Mouse (Mus musculus): ENCODE measurements around the gene Tssk3. TPM values are rescaled to one million over a fixed set of nuclear protein-coding genes. Genes with fewer than 3 reads are reported as not detected.
"Not testable (repeated sequence)": the region's sequence is repeated elsewhere in the genome, so short reads cannot be mapped to it uniquely, and the experiment has no call there.

Gene Tssk3
- polyA plus RNA-seq, 1 experiment from 2014 or later, result not detected

GRCm38 (mm10) chr4:129459726-129460125, 31.1 kb downstream of the Tssk3 start:
- 79% methylated on average over 3 of the region's 3 CpGs for whole genome bisulfite sequencing

GRCm38 (mm10) chr4:129457311-129457710, 33.5 kb downstream of the Tssk3 start:
- 75% methylated on average over 2 of the region's 2 CpGs for WGBS

More at GRCm38 (mm10) chr4:129459726-129460125, 31.1 kb downstream of the Tssk3 start:
- Histone ChIP-seq H3K27ac (ENCODE audit: low read length) (no peak overlapping the region), H3K9me3 (replicated peaks; ENCODE audit: control insufficient read depth, low read length) (no peaks in the 10 kb centered on the region), H3K4me1 (ENCODE audit: control insufficient read depth, insufficient read depth, low read length) (peaks cover 13% of the 10 kb centered on the region; the same call in 1 of the 2 replicates), H3K36me3 (ENCODE audit: control insufficient read depth, insufficient read depth, low read length) (no peaks in the 10 kb centered on the region), H3K4me2 (ENCODE audit: low read depth, low read length) (no peak overlapping the region), H3K27me3 (ENCODE audit: control insufficient read depth, insufficient read depth, low read length) (no peaks in the 10 kb centered on the region), H3K9ac (ENCODE audit: low read length) (no peak overlapping the region), H3K4me3 (replicated peaks; ENCODE audit: low read length) (no peak overlapping the region)
- ATAC-seq (ENCODE audit: insufficient read depth, low FRiP score), result no peak

GRCm38 (mm10) chr4:129456126-129456525, 34.7 kb downstream of the Tssk3 start:
- Histone ChIP-seq H3K27me3 (ENCODE audit: control insufficient read depth, insufficient read depth, low read length) (no peaks in the 10 kb centered on the region), H3K4me2 (ENCODE audit: low read depth, low read length) (no peak overlapping the region), H3K9me3 (replicated peaks; ENCODE audit: control insufficient read depth, low read length) (no peaks in the 10 kb centered on the region), H3K4me3 (replicated peaks; ENCODE audit: low read length) (no peak overlapping the region), H3K9ac (ENCODE audit: low read length) (no peak overlapping the region), H3K4me1 (ENCODE audit: control insufficient read depth, insufficient read depth, low read length) (peaks cover 2% of the 10 kb centered on the region; the same call in 1 of the 2 replicates), H3K27ac (ENCODE audit: low read length) (no peak overlapping the region), H3K36me3 (ENCODE audit: control insufficient read depth, insufficient read depth, low read length) (no peaks in the 10 kb centered on the region)
- 51% methylated on average over 5 of the region's 5 CpGs for WGBS
- ATAC-seq (ENCODE audit: insufficient read depth, low FRiP score), result no peak

More at GRCm38 (mm10) chr4:129457311-129457710, 33.5 kb downstream of the Tssk3 start:
- not testable (repeated sequence) for ATAC-seq (ENCODE audit: insufficient read depth, low FRiP score); H3K9me3 ChIP-seq (replicated peaks; ENCODE audit: control insufficient read depth, low read length); H3K36me3 ChIP-seq (ENCODE audit: control insufficient read depth, insufficient read depth, low read length); H3K27ac ChIP-seq (ENCODE audit: low read length); H3K9ac ChIP-seq (ENCODE audit: low read length); H3K4me2 ChIP-seq (ENCODE audit: low read depth, low read length); H3K4me3 ChIP-seq (replicated peaks; ENCODE audit: low read length); H3K4me1 ChIP-seq (ENCODE audit: control insufficient read depth, insufficient read depth, low read length); H3K27me3 ChIP-seq (ENCODE audit: control insufficient read depth, insufficient read depth, low read length)

- 2% methylated on average over 5 of the region's 5 CpGs for WGBS
- H3K4me1 ChIP-seq (ENCODE audit: control insufficient read depth, insufficient read depth, low read length), result peaks cover 2% of the 10 kb centered on the region; the same call in 1 of the 2 replicates
Observed at GRCm38 (mm10) chr4:129455265-129455664, 35.6 kb downstream of the Tssk3 start.

GRCm38 (mm10) chr4:129451471-129452169, 39.2 kb downstream of the Tssk3 start:
- Histone ChIP-seq H3K9ac (ENCODE audit: low read length) (no peak overlapping the region), H3K4me3 (replicated peaks; ENCODE audit: low read length) (no peak overlapping the region), H3K36me3 (ENCODE audit: control insufficient read depth, insufficient read depth, low read length) (no peaks in the 10 kb centered on the region), H3K4me1 (ENCODE audit: control insufficient read depth, insufficient read depth, low read length) (peaks cover 2% of the 10 kb centered on the region; the same call in 1 of the 2 replicates), H3K27me3 (ENCODE audit: control insufficient read depth, insufficient read depth, low read length) (no peaks in the 10 kb centered on the region), H3K9me3 (replicated peaks; ENCODE audit: control insufficient read depth, low read length) (no peaks in the 10 kb centered on the region), H3K27ac (ENCODE audit: low read length) (no peak overlapping the region), H3K4me2 (ENCODE audit: low read depth, low read length) (no peak overlapping the region)
- ATAC-seq (ENCODE audit: insufficient read depth, low FRiP score), result peak; percentile 41; the same call in 1 of the 2 replicates
- 78% methylated on average over 15 of the region's 15 CpGs for WGBS

More at GRCm38 (mm10) chr4:129455265-129455664, 35.6 kb downstream of the Tssk3 start:
- no peak overlapping the region for H3K4me2 ChIP-seq (ENCODE audit: low read depth, low read length)
- H3K27me3 ChIP-seq (ENCODE audit: control insufficient read depth, insufficient read depth, low read length), result no peaks in the 10 kb centered on the region
- ATAC-seq (ENCODE audit: insufficient read depth, low FRiP score), result peak; percentile 83
- no peak overlapping the region for H3K4me3 ChIP-seq (replicated peaks; ENCODE audit: low read length)
- H3K27ac ChIP-seq (ENCODE audit: low read length), result no peak overlapping the region
- no peaks in the 10 kb centered on the region for H3K36me3 ChIP-seq (ENCODE audit: control insufficient read depth, insufficient read depth, low read length)
- H3K9me3 ChIP-seq (replicated peaks; ENCODE audit: control insufficient read depth, low read length), result no peaks in the 10 kb centered on the region
- 0 out of 2 replicates have a peak overlapping the region, but pooled peaks have one; percentile 33 for H3K9ac ChIP-seq (ENCODE audit: low read length)

- 76% methylated on average over 2 of the region's 2 CpGs for WGBS
- no peak overlapping the region for H3K4me2 ChIP-seq (ENCODE audit: low read depth, low read length)
- H3K27me3 ChIP-seq (ENCODE audit: control insufficient read depth, insufficient read depth, low read length), result no peaks in the 10 kb centered on the region
- no peaks in the 10 kb centered on the region for H3K9me3 ChIP-seq (replicated peaks; ENCODE audit: control insufficient read depth, low read length)
- H3K4me1 ChIP-seq (ENCODE audit: control insufficient read depth, insufficient read depth, low read length), result no peaks in the 10 kb centered on the region
- no peak overlapping the region for H3K9ac ChIP-seq (ENCODE audit: low read length)
- no peak overlapping the region for H3K27ac ChIP-seq (ENCODE audit: low read length)
- no peak for ATAC-seq (ENCODE audit: insufficient read depth, low FRiP score)
- H3K36me3 ChIP-seq (ENCODE audit: control insufficient read depth, insufficient read depth, low read length), result no peaks in the 10 kb centered on the region
- no peak overlapping the region for H3K4me3 ChIP-seq (replicated peaks; ENCODE audit: low read length)
Observed at GRCm38 (mm10) chr4:129450851-129451250, 40.0 kb downstream of the Tssk3 start.

GRCm38 (mm10) chr4:129448713-129449112, 42.1 kb downstream of the Tssk3 start:
- no peak for ATAC-seq (ENCODE audit: insufficient read depth, low FRiP score)
- Histone ChIP-seq H3K9ac (ENCODE audit: low read length) (no peak overlapping the region), H3K4me1 (ENCODE audit: control insufficient read depth, insufficient read depth, low read length) (no peaks in the 10 kb centered on the region), H3K4me2 (ENCODE audit: low read depth, low read length) (no peak overlapping the region), H3K36me3 (ENCODE audit: control insufficient read depth, insufficient read depth, low read length) (no peaks in the 10 kb centered on the region), H3K27ac (ENCODE audit: low read length) (no peak overlapping the region), H3K4me3 (replicated peaks; ENCODE audit: low read length) (no peak overlapping the region), H3K27me3 (ENCODE audit: control insufficient read depth, insufficient read depth, low read length) (no peaks in the 10 kb centered on the region), H3K9me3 (replicated peaks; ENCODE audit: control insufficient read depth, low read length) (no peaks in the 10 kb centered on the region)
- 83% methylated on average over 6 of the region's 6 CpGs for WGBS

- 0 out of 2 replicates have a peak, but pooled peaks have one; percentile 47 for ATAC-seq (ENCODE audit: insufficient read depth, low FRiP score)
- 71% methylated on average over 11 of the region's 11 CpGs for WGBS
- no peak overlapping the region for H3K4me2 ChIP-seq (ENCODE audit: low read depth, low read length)
- no peak overlapping the region for H3K9ac ChIP-seq (ENCODE audit: low read length)
- no peak overlapping the region for H3K4me3 ChIP-seq (replicated peaks; ENCODE audit: low read length)
- H3K27me3 ChIP-seq (ENCODE audit: control insufficient read depth, insufficient read depth, low read length), result no peaks in the 10 kb centered on the region
- no peaks in the 10 kb centered on the region for H3K4me1 ChIP-seq (ENCODE audit: control insufficient read depth, insufficient read depth, low read length)
- no peaks in the 10 kb centered on the region for H3K36me3 ChIP-seq (ENCODE audit: control insufficient read depth, insufficient read depth, low read length)
- no peak overlapping the region for H3K27ac ChIP-seq (ENCODE audit: low read length)
- no peaks in the 10 kb centered on the region for H3K9me3 ChIP-seq (replicated peaks; ENCODE audit: control insufficient read depth, low read length)
Observed at GRCm38 (mm10) chr4:129447778-129448563, 42.9 kb downstream of the Tssk3 start.

GRCm38 (mm10) chr4:129447360-129447759, 43.5 kb downstream of the Tssk3 start:
- 82% methylated on average over 8 of the region's 8 CpGs for WGBS

More at GRCm38 (mm10) chr4:129447360-129447759, 43.5 kb downstream of the Tssk3 start:
- Histone ChIP-seq H3K4me2 (ENCODE audit: low read depth, low read length) (no peak overlapping the region), H3K36me3 (ENCODE audit: control insufficient read depth, insufficient read depth, low read length) (no peaks in the 10 kb centered on the region), H3K4me3 (replicated peaks; ENCODE audit: low read length) (no peak overlapping the region), H3K27me3 (ENCODE audit: control insufficient read depth, insufficient read depth, low read length) (no peaks in the 10 kb centered on the region), H3K27ac (ENCODE audit: low read length) (no peak overlapping the region), H3K4me1 (ENCODE audit: control insufficient read depth, insufficient read depth, low read length) (no peaks in the 10 kb centered on the region), H3K9ac (ENCODE audit: low read length) (no peak overlapping the region), H3K9me3 (replicated peaks; ENCODE audit: control insufficient read depth, low read length) (no peaks in the 10 kb centered on the region)
- ATAC-seq (ENCODE audit: insufficient read depth, low FRiP score), result no peak

All from stomach, embryonic 16.5 days (tissue).